Mouse (Mus musculus): ENCODE data around the gene Krt10. TPM values are rescaled to one million over a fixed set of nuclear protein-coding genes. Genes with fewer than 3 reads are reported as not detected.

Krt10 gene
- 15.7 and 18.4 TPM in 2 replicates for polyA plus RNA-seq (2014; fragmentation: Nextera tagmentation; extraction: Ambion mirVana)

DNA sequence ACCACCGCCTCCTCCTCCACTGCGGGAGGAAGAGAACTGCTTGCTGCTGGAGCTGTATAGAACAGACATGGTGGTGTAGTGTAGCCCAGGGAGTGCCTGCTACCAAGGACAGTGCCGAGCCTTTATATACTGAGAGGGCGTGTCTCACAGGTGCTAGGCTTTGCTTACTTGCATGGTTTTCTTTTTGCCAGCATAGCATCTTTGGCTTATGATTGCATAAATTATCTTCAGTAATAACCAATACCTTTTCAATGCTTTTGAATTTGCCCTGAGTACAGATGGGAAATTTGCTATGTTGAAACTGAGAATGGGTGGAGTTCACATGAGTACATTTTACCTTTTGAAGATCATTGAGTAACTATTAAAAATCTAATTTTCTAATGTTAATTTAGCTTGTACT, at the start of gene Krt10:
Krt10 (minus strand) TSS at position 101 of the 400 bp plus-strand sequence.
- Histone ChIP-seq H3K9me3 (ENCODE audit: control insufficient read depth, low read length) (no peaks in the 10 kb centered on the region), H3K9ac (ENCODE audit: low read length) (no peak within 1 kb of the TSS), H3K4me1 (ENCODE audit: control insufficient read depth in 2 of 2, insufficient read depth in 2 of 2, low read length in 2 of 2) (no peaks in the 10 kb centered on the region), H3K4me2 (ENCODE audit: low read length) (no peak within 1 kb of the TSS), H3K36me3 (ENCODE audit: control insufficient read depth, insufficient read depth, low read length) (no peaks in the 10 kb centered on the region), H3K27ac (replicated peaks in 1 of 2; ENCODE audit: control insufficient read depth in 1 of 2, insufficient read depth in 1 of 2, low read depth in 2 of 2, low read length in 2 of 2) (no peak within 1 kb of the TSS), H3K4me3 (ENCODE audit: control insufficient read depth in 1 of 2, insufficient read depth in 1 of 2, low read depth in 1 of 2, low read length in 2 of 2) (no peak within 1 kb of the TSS), H3K27me3 (ENCODE audit: control insufficient read depth, insufficient read depth, low read length) (no peaks in the 10 kb centered on the region; the same call in 1 of the 2 replicates)
- ATAC-seq (ENCODE audit: insufficient number of reproducible peaks, insufficient read depth, low FRiP score, low read depth) = no peak
- WGBS = 72% methylated on average over 4 of the region's 4 CpGs

DNA sequence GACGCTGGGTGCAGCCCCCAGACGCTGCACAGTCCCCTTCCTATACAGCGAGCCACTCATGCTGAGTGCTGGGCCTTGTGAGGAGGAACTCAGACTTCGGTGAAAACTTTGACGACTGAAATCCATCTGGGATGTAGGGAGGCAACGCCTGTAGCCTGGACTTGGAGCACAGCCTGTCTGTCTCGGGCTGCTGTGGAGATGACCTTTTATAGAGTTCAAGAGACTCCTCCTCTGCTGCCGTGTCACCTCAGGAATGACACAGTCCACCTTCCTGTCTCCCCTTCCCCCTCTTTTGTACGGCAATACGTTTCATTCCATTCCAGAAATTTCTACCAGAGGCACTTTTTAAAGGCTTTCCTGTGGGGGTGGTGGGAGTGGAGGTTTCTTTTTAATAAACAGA, 48.8 kb upstream of the Krt10 start, which contains the start of gene Krt20:
Krt20 (minus strand) TSS at position 179 of the 400 bp plus-strand sequence.
- Histone ChIP-seq H3K4me2 (ENCODE audit: low read length) (peak within 1 kb of the TSS; percentile 38), H3K9me3 (ENCODE audit: control insufficient read depth, low read length) (no peaks in the 10 kb centered on the region), H3K9ac (ENCODE audit: low read length) (peak within 1 kb of the TSS; percentile 30; the same call in 1 of the 2 replicates), H3K36me3 (ENCODE audit: control insufficient read depth, insufficient read depth, low read length) (no peaks in the 10 kb centered on the region), H3K4me3 (ENCODE audit: control insufficient read depth in 1 of 2, insufficient read depth in 1 of 2, low read depth in 1 of 2, low read length in 2 of 2) (peak within 1 kb of the TSS in 1 of 2 experiments; percentile 12; a peak in 1 of 4 replicates), H3K4me1 (ENCODE audit: control insufficient read depth in 2 of 2, insufficient read depth in 2 of 2, low read length in 2 of 2) (peaks cover 3 to 6% of the 10 kb centered on the region in 2 experiments; a peak in 3 of 4 replicates), H3K27me3 (ENCODE audit: control insufficient read depth, insufficient read depth, low read length) (no peaks in the 10 kb centered on the region), H3K27ac (replicated peaks in 1 of 2; ENCODE audit: control insufficient read depth in 1 of 2, insufficient read depth in 1 of 2, low read depth in 2 of 2, low read length in 2 of 2) (no peak within 1 kb of the TSS)
- ATAC-seq (ENCODE audit: insufficient number of reproducible peaks, insufficient read depth, low FRiP score, low read depth) = no peak
- 15% methylated on average over 10 of the region's 10 CpGs for WGBS

DNA sequence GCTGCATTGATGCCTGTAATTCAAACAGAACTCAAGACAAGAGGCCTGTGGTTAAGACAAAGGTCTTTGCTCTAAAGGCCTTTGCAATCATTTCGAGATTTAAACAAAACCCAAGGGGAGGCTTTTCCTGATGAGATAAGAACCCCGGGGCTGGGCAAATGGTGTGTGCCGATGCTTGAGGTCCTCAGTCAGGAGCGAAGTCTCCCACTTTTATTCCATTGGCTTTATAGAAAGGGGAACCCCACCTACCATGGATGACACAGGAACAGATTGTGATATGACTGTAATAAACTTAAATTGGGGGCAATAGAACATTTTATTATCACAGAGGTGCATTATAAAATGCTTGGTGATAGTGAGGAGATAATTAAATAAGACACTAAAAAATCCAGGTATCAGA, 47.5 kb upstream of the Krt10 start:
- WGBS = 51% methylated on average over 4 of the region's 4 CpGs
- ATAC-seq (ENCODE audit: insufficient number of reproducible peaks, insufficient read depth, low FRiP score, low read depth) = no peak
- H3K9me3 ChIP-seq (ENCODE audit: control insufficient read depth, low read length) = no peaks in the 10 kb centered on the region

DNA sequence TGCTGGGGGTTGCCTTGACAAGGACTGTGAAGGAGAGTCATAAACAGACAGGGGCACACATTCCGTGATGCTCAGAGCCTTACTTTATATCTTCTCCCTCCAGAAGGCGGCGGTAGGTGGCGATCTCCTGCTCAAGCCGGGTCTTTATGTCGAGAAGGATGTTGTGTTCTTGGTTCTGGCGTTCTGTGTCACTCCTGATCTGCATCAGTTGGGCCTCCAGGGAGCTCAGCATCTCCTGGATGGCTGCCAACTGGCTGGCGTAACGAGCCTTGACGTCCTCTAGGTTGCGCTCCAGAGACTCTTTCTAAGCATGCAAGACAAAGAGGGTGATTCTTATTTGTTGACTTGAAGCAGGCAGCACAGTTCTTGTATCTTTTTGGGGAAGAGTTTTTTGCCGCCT, 41.5 kb upstream of the Krt10 start:
- Histone ChIP-seq H3K27ac (replicated peaks in 1 of 2; ENCODE audit: control insufficient read depth in 1 of 2, insufficient read depth in 1 of 2, low read depth in 2 of 2, low read length in 2 of 2) (no peak overlapping the region), H3K4me2 (ENCODE audit: low read length) (no peak overlapping the region), H3K9ac (ENCODE audit: low read length) (no peak overlapping the region), H3K4me3 (ENCODE audit: control insufficient read depth in 1 of 2, insufficient read depth in 1 of 2, low read depth in 1 of 2, low read length in 2 of 2) (no peak overlapping the region), H3K4me1 (ENCODE audit: control insufficient read depth in 2 of 2, insufficient read depth in 2 of 2, low read length in 2 of 2) (no peaks in the 10 kb centered on the region), H3K36me3 (ENCODE audit: control insufficient read depth, insufficient read depth, low read length) (no peaks in the 10 kb centered on the region), H3K9me3 (ENCODE audit: control insufficient read depth, low read length) (no peaks in the 10 kb centered on the region), H3K27me3 (ENCODE audit: control insufficient read depth, insufficient read depth, low read length) (no peaks in the 10 kb centered on the region)
- no peak for ATAC-seq (ENCODE audit: insufficient number of reproducible peaks, insufficient read depth, low FRiP score, low read depth)
- 47% methylated on average over 12 of the region's 12 CpGs for WGBS

More for the DNA sequence above, 47.5 kb upstream of the Krt10 start:
- peaks cover 3 to 6% of the 10 kb centered on the region in 2 experiments; a peak in 3 of 4 replicates for H3K4me1 ChIP-seq (ENCODE audit: control insufficient read depth in 2 of 2, insufficient read depth in 2 of 2, low read length in 2 of 2)
- H3K9ac ChIP-seq (ENCODE audit: low read length) = no peak overlapping the region
- H3K36me3 ChIP-seq (ENCODE audit: control insufficient read depth, insufficient read depth, low read length) = no peaks in the 10 kb centered on the region
- no peak overlapping the region for H3K27ac ChIP-seq (replicated peaks in 1 of 2; ENCODE audit: control insufficient read depth in 1 of 2, insufficient read depth in 1 of 2, low read depth in 2 of 2, low read length in 2 of 2)
- H3K4me3 ChIP-seq (ENCODE audit: control insufficient read depth in 1 of 2, insufficient read depth in 1 of 2, low read depth in 1 of 2, low read length in 2 of 2) = no peak overlapping the region
- no peaks in the 10 kb centered on the region for H3K27me3 ChIP-seq (ENCODE audit: control insufficient read depth, insufficient read depth, low read length)
- no peak overlapping the region for H3K4me2 ChIP-seq (ENCODE audit: low read length)

DNA sequence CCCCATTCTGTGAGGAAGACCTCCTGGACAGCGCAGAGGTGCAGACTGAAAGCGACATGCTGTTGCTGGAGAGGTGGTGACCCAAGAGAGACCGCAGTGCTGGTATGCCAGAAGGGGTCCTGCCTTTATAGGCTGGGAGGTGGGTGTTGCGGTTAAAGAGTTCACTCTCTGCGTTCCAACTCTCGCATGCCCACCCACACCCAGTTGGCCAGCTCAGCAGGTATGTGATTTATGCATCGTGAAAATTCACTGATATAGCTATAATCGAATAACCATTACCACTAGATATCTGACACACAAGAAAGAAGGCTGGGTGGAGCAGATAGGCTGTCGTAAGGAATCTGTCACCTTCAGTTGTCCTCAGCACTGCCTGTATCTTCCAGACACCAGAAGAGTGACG, 33.0 kb upstream of the Krt10 start, which contains the start of gene Krt12:
Krt12 (minus strand) TSS at position 101 of the 400 bp plus-strand sequence.
- H3K4me2 ChIP-seq (ENCODE audit: low read length) = no peak within 1 kb of the TSS
- H3K27me3 ChIP-seq (ENCODE audit: control insufficient read depth, insufficient read depth, low read length) = no peaks in the 10 kb centered on the region
- no peaks in the 10 kb centered on the region for H3K36me3 ChIP-seq (ENCODE audit: control insufficient read depth, insufficient read depth, low read length)
- 68% methylated on average over 10 of the region's 10 CpGs for WGBS
- H3K4me3 ChIP-seq (ENCODE audit: control insufficient read depth in 1 of 2, insufficient read depth in 1 of 2, low read depth in 1 of 2, low read length in 2 of 2) = no peak within 1 kb of the TSS
- no peak within 1 kb of the TSS for H3K9ac ChIP-seq (ENCODE audit: low read length)
- H3K27ac ChIP-seq (replicated peaks in 1 of 2; ENCODE audit: control insufficient read depth in 1 of 2, insufficient read depth in 1 of 2, low read depth in 2 of 2, low read length in 2 of 2) = no peak within 1 kb of the TSS
- no peaks in the 10 kb centered on the region for H3K9me3 ChIP-seq (ENCODE audit: control insufficient read depth, low read length)
- no peak for ATAC-seq (ENCODE audit: insufficient number of reproducible peaks, insufficient read depth, low FRiP score, low read depth)
- no peaks in the 10 kb centered on the region for H3K4me1 ChIP-seq (ENCODE audit: control insufficient read depth in 2 of 2, insufficient read depth in 2 of 2, low read length in 2 of 2)

DNA sequence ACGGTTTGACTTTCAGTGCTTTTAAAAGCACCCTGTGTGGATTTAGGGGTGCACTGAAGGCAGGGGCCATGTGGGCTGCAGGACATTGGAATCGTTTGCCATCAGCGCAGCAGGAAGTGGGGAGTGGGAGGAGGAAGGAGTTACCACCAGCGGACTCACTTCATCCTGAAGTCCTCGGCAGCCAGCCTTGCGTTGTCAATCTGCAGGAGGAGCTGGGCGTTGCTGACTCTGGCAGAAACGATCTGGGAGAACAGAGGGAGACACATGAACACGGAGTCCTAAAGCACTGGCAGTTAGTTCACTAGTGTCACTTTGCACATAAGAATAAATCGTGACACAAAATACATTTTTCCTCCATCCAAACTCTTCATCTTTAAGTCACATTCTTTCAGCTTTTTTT, 31.4 kb upstream of the Krt10 start:
- WGBS = 36% methylated on average over 10 of the region's 10 CpGs
- no peak overlapping the region for H3K9ac ChIP-seq (ENCODE audit: low read length)
- ATAC-seq (ENCODE audit: insufficient number of reproducible peaks, insufficient read depth, low FRiP score, low read depth) = no peak
- H3K27me3 ChIP-seq (ENCODE audit: control insufficient read depth, insufficient read depth, low read length) = no peaks in the 10 kb centered on the region
- no peaks in the 10 kb centered on the region for H3K9me3 ChIP-seq (ENCODE audit: control insufficient read depth, low read length)
- no peak overlapping the region for H3K27ac ChIP-seq (replicated peaks in 1 of 2; ENCODE audit: control insufficient read depth in 1 of 2, insufficient read depth in 1 of 2, low read depth in 2 of 2, low read length in 2 of 2)
- H3K4me2 ChIP-seq (ENCODE audit: low read length) = no peak overlapping the region
- H3K4me3 ChIP-seq (ENCODE audit: control insufficient read depth in 1 of 2, insufficient read depth in 1 of 2, low read depth in 1 of 2, low read length in 2 of 2) = no peak overlapping the region
- H3K4me1 ChIP-seq (ENCODE audit: control insufficient read depth in 2 of 2, insufficient read depth in 2 of 2, low read length in 2 of 2) = no peaks in the 10 kb centered on the region
- no peaks in the 10 kb centered on the region for H3K36me3 ChIP-seq (ENCODE audit: control insufficient read depth, insufficient read depth, low read length)

DNA sequence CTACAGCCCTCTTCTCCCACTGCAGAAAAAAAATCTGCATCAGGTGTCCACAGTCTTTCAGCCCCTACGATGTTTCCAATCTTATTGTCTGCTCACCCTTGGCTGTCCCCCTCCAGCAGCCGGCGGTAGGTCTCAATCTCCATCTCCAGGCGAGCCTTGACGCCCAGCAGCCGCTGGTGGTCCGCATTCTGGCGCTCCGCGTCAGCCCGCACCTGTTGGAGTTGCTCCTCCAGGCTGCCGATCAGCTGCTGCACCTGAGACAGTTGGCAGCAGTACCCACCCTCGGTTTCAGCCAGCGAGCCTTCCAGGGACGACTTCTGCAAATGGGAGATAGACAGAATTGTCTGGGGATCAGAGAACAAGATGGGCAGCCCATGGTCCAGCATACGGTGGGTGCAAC, 28.7 kb upstream of the Krt10 start:
- Histone ChIP-seq H3K27me3 (ENCODE audit: control insufficient read depth, insufficient read depth, low read length) (no peaks in the 10 kb centered on the region), H3K27ac (replicated peaks in 1 of 2; ENCODE audit: control insufficient read depth in 1 of 2, insufficient read depth in 1 of 2, low read depth in 2 of 2, low read length in 2 of 2) (no peak overlapping the region), H3K4me1 (ENCODE audit: control insufficient read depth in 2 of 2, insufficient read depth in 2 of 2, low read length in 2 of 2) (no peaks in the 10 kb centered on the region), H3K9ac (ENCODE audit: low read length) (no peak overlapping the region), H3K36me3 (ENCODE audit: control insufficient read depth, insufficient read depth, low read length) (no peaks in the 10 kb centered on the region), H3K4me3 (ENCODE audit: control insufficient read depth in 1 of 2, insufficient read depth in 1 of 2, low read depth in 1 of 2, low read length in 2 of 2) (no peak overlapping the region), H3K9me3 (ENCODE audit: control insufficient read depth, low read length) (no peaks in the 10 kb centered on the region), H3K4me2 (ENCODE audit: low read length) (no peak overlapping the region)
- WGBS = 57% methylated on average over 16 of the region's 16 CpGs
- ATAC-seq (ENCODE audit: insufficient number of reproducible peaks, insufficient read depth, low FRiP score, low read depth) = no peak

DNA sequence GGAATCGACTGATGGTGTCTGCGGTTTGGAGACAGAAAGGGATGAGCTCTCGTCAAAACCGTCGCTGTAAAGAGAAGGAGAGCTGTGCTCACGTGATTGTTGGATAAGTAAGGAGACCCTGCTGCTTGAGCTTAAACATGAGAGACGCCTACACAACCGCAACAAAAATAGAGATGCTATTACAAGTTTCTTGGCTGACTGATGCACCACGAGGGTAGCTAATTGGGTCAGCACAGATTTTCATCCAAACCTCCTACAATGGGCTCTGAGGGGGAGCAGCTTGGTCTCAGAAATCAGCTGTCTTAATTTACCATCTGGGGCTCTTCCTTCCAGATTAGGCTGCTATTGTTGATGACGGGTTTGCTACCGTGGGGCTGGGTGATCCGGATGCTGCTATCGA, 27.7 kb upstream of the Krt10 start:
- Histone ChIP-seq H3K4me3 (ENCODE audit: control insufficient read depth in 1 of 2, insufficient read depth in 1 of 2, low read depth in 1 of 2, low read length in 2 of 2) (no peak overlapping the region), H3K9ac (ENCODE audit: low read length) (no peak overlapping the region), H3K4me1 (ENCODE audit: control insufficient read depth in 2 of 2, insufficient read depth in 2 of 2, low read length in 2 of 2) (no peaks in the 10 kb centered on the region), H3K36me3 (ENCODE audit: control insufficient read depth, insufficient read depth, low read length) (no peaks in the 10 kb centered on the region), H3K4me2 (ENCODE audit: low read length) (no peak overlapping the region), H3K9me3 (ENCODE audit: control insufficient read depth, low read length) (no peaks in the 10 kb centered on the region), H3K27ac (replicated peaks in 1 of 2; ENCODE audit: control insufficient read depth in 1 of 2, insufficient read depth in 1 of 2, low read depth in 2 of 2, low read length in 2 of 2) (no peak overlapping the region), H3K27me3 (ENCODE audit: control insufficient read depth, insufficient read depth, low read length) (no peaks in the 10 kb centered on the region)
- no peak for ATAC-seq (ENCODE audit: insufficient number of reproducible peaks, insufficient read depth, low FRiP score, low read depth)
- 74% methylated on average over 13 of the region's 13 CpGs for WGBS
